Mouse (Mus musculus) megakaryocyte, embryonic 14.5 days (primary cell): ENCODE results near the gene Etl4. TPM values are rescaled to one million over a fixed set of nuclear protein-coding genes. Genes with fewer than 3 reads are reported as not detected.

Source experiments
- H3K27me3 ChIP-seq: replicated peaks from 2 replicates; pipeline ENCODE3; 2012; ENCODE audit warnings: inconsistent platforms
- H3K36me3 ChIP-seq: replicated peaks from 2 replicates; pipeline ENCODE3; 2012; ENCODE audit warnings: low read length, inconsistent platforms, mixed read lengths
- H3K4me1 ChIP-seq: 2 replicates; pipeline ENCODE4 v1.6.1; 2012; ENCODE audit warnings: inconsistent platforms
- H3K4me3 ChIP-seq: replicated peaks from 2 replicates; pipeline ENCODE3; 2012; ENCODE audit warnings: moderate library complexity, mild to moderate bottlenecking, inconsistent platforms
- H3K9me3 ChIP-seq: 2 replicates; pipeline ENCODE4 v1.6.1; 2012; ENCODE audit warnings: inconsistent platforms
- FLI1 ChIP-seq: IDR thresholded peaks from 2 replicates; pipeline ENCODE4 v1.6.1; 2012; ENCODE audit warnings: low read length, inconsistent platforms, mixed read lengths
- GATA1 ChIP-seq: IDR thresholded peaks from 3 replicates; pipeline ENCODE4 v1.6.1; 2012; ENCODE audit warnings: mixed read lengths, low read length, inconsistent platforms, borderline replicate concordance
- polyA plus RNA-seq: library from polyadenylated mRNA; stranded (reverse); fragments of >175 nt; gene quantifications from 2 replicates; pipeline ENCODE4 v1.2.3, GENCODE M21; 2012; ENCODE audit warnings: low replicate concordance; ENCODE audit not compliant: insufficient read depth

Gene Etl4
- polyA plus RNA-seq, result 0.12 TPM in 1 of 2 replicates, not detected in the other

GRCm38 (mm10) chr2:19909171-19909899 is at the start of gene Etl4:
Gene Etl4, plus strand, starts transcription at chr2:19909780.
- TF ChIP-seq FLI1 (no peak), GATA1 (no peak)
- no peaks in the 10 kb centered on the region for H3K36me3 ChIP-seq
- H3K27me3 ChIP-seq, result peaks cover 22% of the 10 kb centered on the region
- H3K4me1 ChIP-seq, result peaks cover 8% of the 10 kb centered on the region; the same call in 1 of the 2 replicates
- peaks cover 9% of the 10 kb centered on the region for H3K9me3 ChIP-seq
- peak within 1 kb of the TSS; percentile 23 for H3K4me3 ChIP-seq

GRCm38 (mm10) chr2:19869167-19869566 is 40.4 kb upstream of the Etl4 start:
- TF ChIP-seq GATA1 (no peak), FLI1 (no peak)
- Histone ChIP-seq H3K9me3 (peaks cover 7% of the 10 kb centered on the region), H3K4me1 (no peaks in the 10 kb centered on the region), H3K27me3 (no peaks in the 10 kb centered on the region), H3K36me3 (no peaks in the 10 kb centered on the region), H3K4me3 (no peak overlapping the region)

- Histone ChIP-seq H3K4me3 (no peak overlapping the region), H3K4me1 (no peaks in the 10 kb centered on the region), H3K9me3 (peaks cover 3% of the 10 kb centered on the region), H3K36me3 (no peaks in the 10 kb centered on the region), H3K27me3 (no peaks in the 10 kb centered on the region)
- TF ChIP-seq GATA1, result no peak
- no peak for TF ChIP-seq FLI1
These were observed 37.7 kb upstream of the Etl4 start for GRCm38 (mm10) chr2:19871881-19872280.

DNA sequence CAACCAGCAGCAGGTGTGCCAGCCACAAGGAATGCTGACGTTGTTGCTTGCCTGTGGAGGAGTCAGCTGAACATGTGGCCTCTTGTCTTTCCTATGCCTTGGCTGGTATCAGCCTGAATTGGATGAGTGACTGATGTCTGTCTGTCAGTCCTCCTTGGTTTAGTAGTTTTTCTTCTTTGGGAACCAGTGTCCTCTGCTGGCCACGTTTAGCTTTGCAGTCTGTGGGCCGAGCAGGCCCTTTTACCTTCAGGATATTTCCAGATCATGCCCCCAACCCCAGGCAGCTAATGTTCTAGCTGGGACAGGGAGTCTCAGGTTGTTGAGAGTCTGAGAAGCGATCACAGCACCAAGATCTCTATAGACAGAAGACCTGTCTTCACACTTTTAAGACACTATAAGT is 18.7 kb upstream of the Etl4 start:
- Histone ChIP-seq H3K4me1 (no peaks in the 10 kb centered on the region), H3K4me3 (no peak overlapping the region), H3K27me3 (no peaks in the 10 kb centered on the region), H3K9me3 (no peaks in the 10 kb centered on the region), H3K36me3 (no peaks in the 10 kb centered on the region)
- TF ChIP-seq FLI1 (no peak), GATA1 (no peak)

- Histone ChIP-seq H3K4me3 (peak overlapping the region; percentile 23), H3K27me3 (peaks cover 22% of the 10 kb centered on the region), H3K9me3 (peaks cover 10% of the 10 kb centered on the region), H3K4me1 (peaks cover 8% of the 10 kb centered on the region; the same call in 1 of the 2 replicates), H3K36me3 (no peaks in the 10 kb centered on the region)
- no peak for TF ChIP-seq FLI1
- TF ChIP-seq GATA1, result no peak
These were observed 560 bp downstream of the Etl4 start for GRCm38 (mm10) chr2:19909900-19910780.

DNA sequence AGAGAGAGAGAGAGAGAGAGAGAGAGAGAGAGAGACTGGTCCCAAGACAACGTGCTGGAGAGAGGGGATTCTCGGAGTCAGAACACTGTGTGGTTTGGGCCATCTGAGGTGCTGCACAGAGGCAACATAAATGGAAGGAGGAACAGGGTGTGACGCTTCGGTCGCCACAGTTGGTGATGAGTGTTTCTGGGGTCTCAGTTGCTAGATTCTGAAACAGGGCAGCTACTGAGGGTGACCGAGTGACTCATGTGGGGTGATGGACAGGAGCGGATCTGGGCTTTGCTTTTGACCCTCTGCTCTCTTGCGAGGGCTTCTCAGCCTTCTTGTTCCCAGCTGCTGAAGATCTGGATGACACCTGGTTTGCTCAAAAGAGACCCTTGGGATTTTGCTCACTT is 1.2 kb downstream of the Etl4 start:
- Histone ChIP-seq H3K36me3 (no peaks in the 10 kb centered on the region), H3K27me3 (peaks cover 22% of the 10 kb centered on the region), H3K9me3 (peaks cover 10% of the 10 kb centered on the region), H3K4me1 (peaks cover 8% of the 10 kb centered on the region; the same call in 1 of the 2 replicates), H3K4me3 (no peak overlapping the region)
- TF ChIP-seq FLI1 (no peak), GATA1 (no peak)

DNA sequence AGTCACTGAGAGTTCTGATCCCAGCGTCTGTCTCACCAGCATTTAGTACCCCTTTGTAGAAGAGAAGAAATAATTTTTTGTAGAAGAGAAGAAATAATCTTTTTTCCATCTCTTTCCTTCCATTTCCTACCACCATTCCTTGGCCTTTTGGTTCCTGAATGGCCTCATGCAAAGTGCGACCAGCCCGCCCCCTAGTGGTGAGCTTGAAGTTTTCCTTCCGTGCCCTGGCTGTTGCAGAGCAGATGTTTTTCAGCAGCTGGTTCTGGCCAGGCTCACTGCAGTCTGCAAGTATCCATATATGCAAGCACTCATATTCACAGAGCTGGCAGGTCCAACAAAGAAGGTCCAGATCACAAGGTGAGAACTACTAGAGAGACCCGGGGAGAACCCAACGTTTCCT is 9.6 kb downstream of the Etl4 start:
- Histone ChIP-seq H3K27me3 (no peaks in the 10 kb centered on the region), H3K36me3 (no peaks in the 10 kb centered on the region), H3K9me3 (0 out of 2 replicates have a peak, but pooled peaks cover 3% of the 10 kb centered on the region), H3K4me1 (no peaks in the 10 kb centered on the region), H3K4me3 (no peak overlapping the region)
- TF ChIP-seq GATA1 (no peak), FLI1 (no peak)

- H3K4me1 ChIP-seq, result no peaks in the 10 kb centered on the region
- H3K4me3 ChIP-seq, result no peak overlapping the region
- no peak for TF ChIP-seq GATA1
- TF ChIP-seq FLI1, result no peak
- no peaks in the 10 kb centered on the region for H3K36me3 ChIP-seq
- H3K9me3 ChIP-seq, result peaks cover 4% of the 10 kb centered on the region; the same call in 1 of the 2 replicates
- H3K27me3 ChIP-seq, result no peaks in the 10 kb centered on the region
These were observed 20.4 kb downstream of the Etl4 start for GRCm38 (mm10) chr2:19930009-19930408.

DNA sequence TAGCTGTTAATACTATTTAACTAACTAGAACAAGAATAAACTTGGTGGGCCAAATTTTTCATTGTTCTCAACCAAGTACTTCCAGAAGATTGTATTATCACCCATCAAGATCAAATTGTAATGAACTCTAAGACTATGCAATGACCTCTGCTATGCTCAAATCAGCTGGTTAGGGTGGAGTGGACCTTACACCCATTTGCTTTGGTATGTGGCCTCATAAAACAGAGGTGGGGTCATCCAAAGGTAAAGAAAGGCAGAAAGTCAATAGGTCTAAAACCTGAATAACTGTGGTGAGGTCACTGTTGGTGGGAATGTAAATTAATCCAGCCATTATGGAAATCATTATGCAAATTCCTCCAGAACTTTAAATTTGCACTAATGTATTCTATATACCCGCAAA is 24.3 kb downstream of the Etl4 start:
- no peak for TF ChIP-seq GATA1
- no peak for TF ChIP-seq FLI1
- Histone ChIP-seq H3K36me3 (no peaks in the 10 kb centered on the region), H3K4me1 (no peaks in the 10 kb centered on the region), H3K4me3 (no peak overlapping the region), H3K9me3 (0 out of 2 replicates have a peak, but pooled peaks cover 3% of the 10 kb centered on the region), H3K27me3 (no peaks in the 10 kb centered on the region)
